Mouse (Mus musculus) heart, embryonic 15.5 days (tissue): ENCODE data around the gene Rtl5. TPM values are rescaled to one million over a fixed set of nuclear protein-coding genes. Genes with fewer than 3 reads are reported as not detected.
"Not testable (repeated sequence)": the region's sequence is repeated elsewhere in the genome, so short reads cannot be mapped to it uniquely, and the experiment has no call there.

Experiments used
- ATAC-seq: fragments of 200-750 bp; cut with Nextera tagmentation; replicated peaks from 2 replicates; pipeline ENCODE4 v1.8.0; 2017; ENCODE audit warnings: low read depth, moderate TSS enrichment; ENCODE audit not compliant: insufficient number of reproducible peaks, insufficient read depth, low FRiP score
- H3K27ac ChIP-seq: fragments of 300-500 bp; sonication (generic); 2 replicates; pipeline ENCODE4 v1.5.1; 2015; ENCODE audit warnings: mild to moderate bottlenecking, inconsistent platforms
- H3K27me3 ChIP-seq: fragments of 300-500 bp; sonication (generic); 2 replicates; pipeline ENCODE4 v1.6.1; 2015; ENCODE audit warnings: inconsistent platforms
- H3K36me3 ChIP-seq: fragments of 300-500 bp; sonication (generic); 2 replicates; pipeline ENCODE4 v1.6.1; 2015; ENCODE audit warnings: mild to moderate bottlenecking, inconsistent platforms
- H3K4me1 ChIP-seq: fragments of 300-500 bp; sonication (generic); replicated peaks from 2 replicates; pipeline ENCODE4 v1.6.1; 2015; ENCODE audit warnings: inconsistent platforms
- H3K4me2 ChIP-seq: fragments of 300-500 bp; sonication (generic); 2 replicates; pipeline ENCODE4 v1.6.1; 2015; ENCODE audit warnings: inconsistent platforms, mild to moderate bottlenecking, moderate library complexity
- H3K4me3 ChIP-seq: fragments of 300-500 bp; sonication (generic); 2 replicates; pipeline ENCODE4 v1.5.1; 2015; ENCODE audit warnings: mild to moderate bottlenecking, inconsistent platforms
- H3K9ac ChIP-seq: fragments of 300-500 bp; sonication (generic); 2 replicates; pipeline ENCODE4 v1.6.1; 2015; ENCODE audit warnings: mild to moderate bottlenecking, inconsistent platforms
- H3K9me3 ChIP-seq: fragments of 300-500 bp; sonication (generic); replicated peaks from 2 replicates; pipeline ENCODE4 v1.6.1; 2016; ENCODE audit warnings: inconsistent platforms
- WGBS: fragments of 180-500 bp; shearing (Covaris S2); methylation state at CpG from one replicate; pipeline ENCODE4 v1.1.7; 2015; ENCODE audit warnings: mixed read lengths; 5-methylcytosine and 5-hydroxymethylcytosine counted together
- polyA plus RNA-seq: library from polyadenylated mRNA; unstranded; fragments of >200 nt; fragmentation: Nextera tagmentation; extraction: Ambion mirVana; gene quantifications from 2 replicates; pipeline ENCODE4 v1.2.1, GENCODE M21; 2015

The Rtl5 gene
- polyA plus RNA-seq = 1.2 and 1.3 TPM in 2 replicates

DNA sequence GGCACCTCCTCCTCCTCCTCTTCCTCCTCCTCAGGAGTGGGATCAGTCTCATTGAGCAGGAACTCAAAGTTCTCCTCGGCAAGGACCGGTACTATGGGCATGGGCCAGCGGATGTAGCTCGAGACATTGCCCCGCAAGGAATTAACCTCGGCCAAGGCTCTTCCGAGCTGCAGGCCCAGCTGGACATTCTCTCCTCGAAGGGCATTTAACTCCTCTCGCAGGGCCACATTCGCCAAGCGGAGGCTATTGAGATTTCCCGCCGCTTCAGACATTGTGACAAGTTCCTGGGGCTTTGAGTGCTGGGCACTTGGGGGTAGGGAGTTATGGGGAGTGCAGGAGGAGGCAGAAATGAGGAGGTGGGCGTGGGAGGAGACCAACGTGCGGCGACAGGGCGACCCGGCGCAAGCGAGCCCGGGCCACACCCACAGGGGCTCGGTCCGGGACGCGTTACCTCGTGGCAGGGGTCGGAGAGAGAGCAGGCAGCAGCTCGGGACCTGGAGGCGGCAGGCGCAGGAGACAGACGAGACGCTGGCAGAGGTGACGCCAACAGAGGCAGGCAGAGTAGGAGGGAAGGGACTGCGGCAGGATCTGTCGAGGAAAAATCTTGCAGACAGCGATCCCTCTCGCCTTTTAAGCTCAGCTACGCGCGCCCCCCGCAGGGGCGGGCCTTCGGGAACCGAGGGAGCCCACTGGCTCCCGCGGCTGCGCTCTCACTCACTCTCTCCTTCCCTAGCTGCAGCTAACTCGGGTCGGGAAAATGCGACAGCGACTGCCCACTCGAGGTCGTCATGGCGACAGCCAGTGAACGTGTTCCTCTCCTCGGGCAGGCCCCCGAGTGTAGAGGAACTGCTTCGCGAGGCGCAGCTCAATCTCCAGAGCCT is at the start of gene Rtl5:
Gene Rtl5 (minus strand): TSS at position 714 of the 881 bp plus-strand sequence.
- Histone ChIP-seq H3K4me3 (peak within 1 kb of the TSS; percentile 58), H3K27ac (peak within 1 kb of the TSS; percentile 78), H3K4me2 (peak within 1 kb of the TSS; percentile 81), H3K4me1 (peaks cover 13% of the 10 kb centered on the region), H3K9ac (peak within 1 kb of the TSS; percentile 55), H3K9me3 (no peaks in the 10 kb centered on the region), H3K27me3 (no peaks in the 10 kb centered on the region), H3K36me3 (no peaks in the 10 kb centered on the region)
- ATAC-seq = peak; percentile 83
- 12% methylated on average over 61 of the region's 61 CpGs for WGBS

DNA sequence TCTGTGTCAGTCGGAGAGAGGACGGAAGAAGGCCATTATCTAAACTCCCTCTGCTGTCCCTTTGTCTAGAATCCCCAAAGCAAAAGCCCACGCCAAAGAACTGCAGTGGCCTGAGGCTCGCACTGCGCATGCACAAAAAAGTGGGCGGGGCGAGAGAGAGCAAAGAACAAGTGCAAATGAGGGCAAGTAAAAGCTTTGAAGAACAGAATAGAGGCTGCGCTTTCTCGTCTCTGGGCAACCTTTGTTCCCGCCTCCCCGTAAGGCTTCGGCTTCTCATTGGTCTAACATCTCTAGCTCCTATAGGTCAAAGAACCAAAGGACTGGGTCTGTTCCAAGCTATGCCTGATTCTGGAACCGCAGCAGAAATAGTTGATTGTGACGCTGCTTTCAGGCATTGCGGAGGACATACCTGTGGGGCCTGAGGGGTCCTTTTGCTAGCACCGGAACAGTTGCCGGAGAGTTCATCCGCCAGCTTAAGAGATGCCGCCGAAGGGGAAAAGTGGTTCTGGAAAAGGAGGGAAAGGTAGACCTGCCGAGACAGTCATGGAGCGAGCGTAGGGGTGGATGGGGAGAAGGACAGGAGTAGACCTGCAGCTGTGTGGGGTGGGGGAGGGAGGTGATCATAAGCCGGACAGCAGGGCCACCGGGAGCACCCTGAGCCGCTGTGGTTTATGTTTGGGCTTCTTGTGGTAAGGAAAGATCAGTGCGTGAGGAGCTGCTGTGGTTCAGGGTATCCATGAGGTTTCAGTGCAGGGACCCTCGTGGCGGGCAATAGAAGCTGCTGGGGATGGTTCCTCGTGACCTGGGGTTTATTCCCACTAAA is 48.1 kb upstream of the Rtl5 start, which contains the start of gene Pin4:
Gene Pin4 (plus strand): TSS at position 406 of the 823 bp plus-strand sequence.
- WGBS = 8% methylated on average over 30 of the region's 30 CpGs
- Histone ChIP-seq H3K4me1 (peaks cover 3% of the 10 kb centered on the region; the same call in 1 of the 2 replicates), H3K9me3 (no peaks in the 10 kb centered on the region), H3K27ac (no peak within 1 kb of the TSS), H3K4me3 (peak within 1 kb of the TSS; percentile 72), H3K4me2 (peak within 1 kb of the TSS; percentile 61), H3K36me3 (no peaks in the 10 kb centered on the region; the same call in 1 of the 2 replicates), H3K27me3 (no peaks in the 10 kb centered on the region), H3K9ac (peak within 1 kb of the TSS; percentile 71)
- ATAC-seq = peak; percentile 99

DNA sequence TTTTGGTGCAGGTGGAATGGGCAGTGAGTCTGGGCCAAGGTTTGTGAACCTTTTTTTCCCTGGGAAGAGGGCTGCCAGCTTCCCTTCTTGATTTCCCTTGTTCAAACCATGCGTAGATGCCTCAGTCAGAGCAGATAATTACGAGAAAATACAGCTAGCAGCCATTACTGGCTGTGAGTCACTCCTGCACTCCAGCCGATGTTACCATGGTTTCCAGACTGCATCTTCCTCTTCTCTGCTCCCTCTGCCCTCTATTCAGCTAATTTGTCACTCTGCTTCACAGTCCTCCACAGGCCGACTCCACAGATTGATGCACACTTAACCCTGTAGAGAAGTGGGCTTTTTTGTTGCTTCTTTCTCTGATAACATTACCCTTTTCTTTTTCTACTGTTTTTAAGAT is 44.6 kb upstream of the Rtl5 start:
- H3K27ac ChIP-seq = no peak overlapping the region
- H3K27me3 ChIP-seq = no peaks in the 10 kb centered on the region
- no peak for ATAC-seq
- no peaks in the 10 kb centered on the region for H3K9me3 ChIP-seq
- 51% methylated on average over 4 of the region's 4 CpGs for WGBS
- peaks cover 3% of the 10 kb centered on the region; the same call in 1 of the 2 replicates for H3K4me1 ChIP-seq
- no peak overlapping the region for H3K9ac ChIP-seq
- no peak overlapping the region for H3K4me3 ChIP-seq
- H3K4me2 ChIP-seq = no peak overlapping the region
- no peaks in the 10 kb centered on the region for H3K36me3 ChIP-seq

- H3K4me1 ChIP-seq, H3K9me3 ChIP-seq, H3K4me3 ChIP-seq, H3K27me3 ChIP-seq, H3K27ac ChIP-seq, H3K4me2 ChIP-seq, H3K9ac ChIP-seq, H3K36me3 ChIP-seq, ATAC-seq: not testable (repeated sequence)
- 69% methylated on average over 5 of the region's 5 CpGs for WGBS
Measured at GRCm38 (mm10) chrX:102109349-102109748, 38.2 kb upstream of the Rtl5 start.

DNA sequence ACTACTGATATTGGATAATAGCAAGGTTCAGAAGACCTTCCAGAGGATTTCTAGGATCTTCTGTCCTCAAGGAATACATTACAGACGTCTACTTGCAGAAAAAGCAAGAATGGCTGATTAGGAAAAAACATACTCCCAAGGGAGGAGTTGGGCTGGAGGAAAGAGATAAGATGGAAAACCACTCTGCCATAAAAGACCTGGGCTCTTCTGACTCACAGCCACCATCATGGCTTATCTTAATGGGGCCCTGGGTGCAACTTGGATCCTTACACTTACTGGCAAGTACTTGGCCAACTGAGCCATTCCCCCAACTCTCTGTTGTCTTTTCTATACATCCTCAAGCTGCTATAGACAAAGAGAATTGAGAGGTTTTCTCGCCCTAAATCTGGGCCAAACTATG is 32.7 kb upstream of the Rtl5 start:
- not testable (repeated sequence) for H3K4me3 ChIP-seq, H3K36me3 ChIP-seq, H3K27ac ChIP-seq, H3K9ac ChIP-seq, H3K4me1 ChIP-seq, H3K27me3 ChIP-seq, H3K9me3 ChIP-seq, ATAC-seq, H3K4me2 ChIP-seq
- WGBS = 48% methylated on average over 2 of the region's 2 CpGs

DNA sequence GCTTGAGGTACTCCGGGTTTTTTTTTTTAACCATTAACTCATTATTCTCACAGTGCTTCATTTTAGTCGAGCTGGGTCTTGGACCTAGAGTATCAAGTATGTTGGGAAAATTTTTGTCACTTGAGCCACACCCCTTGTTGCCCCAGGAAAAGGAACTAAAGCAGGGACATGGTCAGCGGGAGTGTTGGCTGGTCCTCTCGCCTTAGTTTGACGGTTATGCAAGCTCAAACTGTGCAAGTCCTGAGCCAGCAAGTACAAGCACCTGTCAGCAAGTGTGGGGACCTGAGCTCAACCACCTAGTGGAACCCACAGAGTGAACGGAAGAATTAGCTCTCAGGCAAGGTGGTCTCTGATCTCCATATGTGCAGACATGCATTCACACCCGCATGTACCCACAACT is 30.8 kb upstream of the Rtl5 start:
- no peak overlapping the region for H3K4me2 ChIP-seq
- ATAC-seq = no peak
- no peak overlapping the region for H3K27ac ChIP-seq
- no peak overlapping the region for H3K4me3 ChIP-seq
- H3K9me3 ChIP-seq = no peaks in the 10 kb centered on the region
- H3K36me3 ChIP-seq = no peaks in the 10 kb centered on the region
- WGBS = 51% methylated on average over 7 of the region's 7 CpGs
- H3K4me1 ChIP-seq = no peaks in the 10 kb centered on the region
- no peak overlapping the region for H3K9ac ChIP-seq
- H3K27me3 ChIP-seq = no peaks in the 10 kb centered on the region

DNA sequence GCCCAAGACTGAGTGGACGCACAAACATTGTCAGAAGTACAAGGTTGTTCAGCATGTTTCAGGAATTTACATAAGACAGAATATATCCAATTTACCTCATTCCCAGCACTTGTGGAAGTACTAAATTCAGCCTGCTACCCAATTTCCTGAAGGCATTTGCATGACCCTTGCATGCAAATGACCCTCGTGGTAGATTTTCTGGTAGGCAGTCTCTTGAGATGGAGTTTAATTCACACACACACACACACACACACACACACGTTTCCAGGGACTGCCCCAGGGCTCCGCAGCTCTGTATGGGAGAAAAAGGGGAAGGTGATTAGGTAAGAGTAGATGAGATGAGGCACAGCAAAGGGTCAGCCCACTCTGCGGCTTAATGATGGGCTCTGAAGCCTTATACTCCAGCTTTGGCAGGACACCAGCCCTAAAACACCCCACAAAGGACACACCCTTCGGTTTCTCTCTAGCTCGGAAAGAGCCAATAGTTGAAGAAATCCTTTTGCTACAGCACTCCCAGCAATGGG is 23.3 kb upstream of the Rtl5 start:
- Histone ChIP-seq H3K9me3 (no peaks in the 10 kb centered on the region), H3K27ac (no peak overlapping the region), H3K36me3 (no peaks in the 10 kb centered on the region), H3K4me2 (no peak overlapping the region), H3K27me3 (no peaks in the 10 kb centered on the region), H3K4me1 (no peaks in the 10 kb centered on the region), H3K4me3 (no peak overlapping the region), H3K9ac (no peak overlapping the region)
- 70% methylated on average over 7 of the region's 7 CpGs for WGBS
- ATAC-seq = no peak

GRCm38 (mm10) chrX:102090605-102091004 is 19.5 kb upstream of the Rtl5 start:
- ATAC-seq = no peak
- Histone ChIP-seq H3K27ac (no peak overlapping the region), H3K27me3 (peaks cover 3% of the 10 kb centered on the region; the same call in 1 of the 2 replicates), H3K4me2 (no peak overlapping the region), H3K9ac (no peak overlapping the region), H3K36me3 (no peaks in the 10 kb centered on the region), H3K4me3 (no peak overlapping the region), H3K9me3 (no peaks in the 10 kb centered on the region), H3K4me1 (no peaks in the 10 kb centered on the region)
- WGBS = 66% methylated on average over 3 of the region's 3 CpGs

DNA sequence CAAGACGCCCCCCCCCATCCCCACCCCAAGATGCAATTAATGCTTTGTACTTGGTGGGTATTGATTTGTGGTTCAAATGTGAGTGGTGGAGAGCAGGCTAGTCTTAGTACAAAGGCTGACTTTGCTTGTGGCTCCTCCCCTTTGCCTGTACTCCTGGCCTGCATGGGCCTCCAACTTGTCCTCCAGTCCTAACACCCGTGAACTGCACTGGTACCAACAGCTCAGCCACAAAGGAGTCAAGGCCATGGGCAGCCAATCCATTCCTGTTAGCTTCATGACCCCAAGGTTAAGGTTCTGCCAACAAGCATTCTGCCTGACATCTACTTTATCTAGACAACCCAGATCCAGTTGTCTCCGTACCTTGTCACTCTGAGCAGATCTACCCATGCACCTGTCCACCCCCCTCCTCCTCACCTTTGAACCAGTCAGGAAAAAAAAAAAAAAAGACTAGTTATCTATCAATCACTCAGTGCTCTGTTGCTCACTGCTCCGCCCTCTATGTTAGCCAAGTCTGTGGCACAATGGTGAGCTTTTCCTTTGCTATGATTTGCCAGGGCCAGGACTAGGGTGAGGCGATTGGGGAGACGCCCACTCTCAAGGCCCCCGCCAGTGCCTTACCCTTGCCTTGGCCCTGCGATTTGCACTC is 14.8 kb upstream of the Rtl5 start:
- H3K9ac ChIP-seq = no peak overlapping the region
- peaks cover 3% of the 10 kb centered on the region; the same call in 1 of the 2 replicates for H3K27me3 ChIP-seq
- no peak overlapping the region for H3K4me3 ChIP-seq
- H3K9me3 ChIP-seq = no peaks in the 10 kb centered on the region
- no peak overlapping the region for H3K27ac ChIP-seq
- no peak for ATAC-seq
- no peak overlapping the region for H3K4me2 ChIP-seq
- WGBS = 86% methylated on average over 8 of the region's 8 CpGs
- H3K36me3 ChIP-seq = no peaks in the 10 kb centered on the region
- no peaks in the 10 kb centered on the region for H3K4me1 ChIP-seq

- Histone ChIP-seq H3K9me3 (no peaks in the 10 kb centered on the region), H3K9ac (no peak overlapping the region), H3K4me2 (no peak overlapping the region), H3K36me3 (peaks cover 11% of the 10 kb centered on the region; the same call in 1 of the 2 replicates), H3K4me3 (no peak overlapping the region), H3K27ac (no peak overlapping the region), H3K27me3 (peaks cover 3% of the 10 kb centered on the region; the same call in 1 of the 2 replicates), H3K4me1 (no peaks in the 10 kb centered on the region)
- 64% methylated on average over 5 of the region's 5 CpGs for WGBS
- no peak for ATAC-seq
Measured at GRCm38 (mm10) chrX:102082340-102082739, 11.2 kb upstream of the Rtl5 start.
